Mouse (Mus musculus) heart, postnatal 25 days (tissue): ENCODE measurements around the gene Cycs. TPM values are rescaled to one million over a fixed set of nuclear protein-coding genes. Genes with fewer than 3 reads are reported as not detected.

Experiments
- microRNA-seq: library from miRNA; unstranded; fragments of <30 nt; microRNA quantifications from one replicate; pipeline ENCODE4 v1.2.0, GENCODE M21; 2022
- total RNA-seq, 2 experiments: library from RNA; stranded (reverse); gene quantifications; 2 replicates each; pipeline ENCODE4 v1.2.3; 2021

The Cycs gene
- total RNA-seq, 2 experiments from 2014 or later: 173 to 198 TPM

Small RNAs within 50 kb of the gene (microRNA-seq; reads per million reads assigned to microRNA genes)
- gene Mir6371: not detected

Other genes starting within 250 kb of the Cycs start
- 10 to 100 TPM; 26.1 to 33.5 TPM for gene Osbpl3, start 110.3 kb downstream of the Cycs start, total RNA-seq
- under 1 TPM; 0.28 to 0.36 TPM for gene 4921507P07Rik, start 30.1 kb upstream of the Cycs start, total RNA-seq
- gene Npvf, start 87.9 kb upstream of the Cycs start, total RNA-seq: not detected